Mouse (Mus musculus) hindbrain, postnatal 0 days (tissue): ENCODE results near the gene 1700021F05Rik. TPM values are rescaled to one million over a fixed set of nuclear protein-coding genes. Genes with fewer than 3 reads are reported as not detected.

Experiments
- ATAC-seq: fragments of 200-750 bp; cut with Nextera tagmentation; 2 replicates; pipeline ENCODE4 v1.8.0; 2017; ENCODE audit warnings: mild to moderate bottlenecking, moderate TSS enrichment, moderate library complexity
- DNase-seq: peaks from one replicate; pipeline ENCODE4 v3.0.0-alpha.2; 2015; ENCODE audit warnings: low spot score
- H3K27ac ChIP-seq: fragments of 300-500 bp; sonication (generic); 2 replicates; pipeline ENCODE4 v1.5.1; 2014; ENCODE audit warnings: mild to moderate bottlenecking
- H3K27me3 ChIP-seq: fragments of 300-500 bp; sonication (generic); 2 replicates; pipeline ENCODE4 v1.6.1; 2014; ENCODE audit warnings: low read length, mixed read lengths; ENCODE audit not compliant: insufficient read depth
- H3K36me3 ChIP-seq: fragments of 300-500 bp; sonication (generic); 2 replicates; pipeline ENCODE4 v1.6.1; 2014; ENCODE audit warnings: low read length, mixed read lengths; ENCODE audit not compliant: insufficient read depth
- H3K4me1 ChIP-seq: fragments of 300-500 bp; sonication (generic); 2 replicates; pipeline ENCODE4 v1.6.1; 2014; ENCODE audit warnings: antibody characterized with exemption, low read length, mixed read lengths; ENCODE audit not compliant: insufficient read depth
- H3K4me2 ChIP-seq: fragments of 300-500 bp; sonication (generic); 2 replicates; pipeline ENCODE4 v1.6.1; 2014; ENCODE audit warnings: low read depth, mild to moderate bottlenecking, low read length, moderate library complexity, mixed read lengths
- H3K4me3 ChIP-seq: fragments of 300-500 bp; sonication (generic); 2 replicates; pipeline ENCODE4 v1.5.1; 2014; ENCODE audit warnings: low read length
- H3K9ac ChIP-seq: fragments of 300-500 bp; sonication (generic); replicated peaks from 2 replicates; pipeline ENCODE4 v1.6.1; 2014; ENCODE audit warnings: mild to moderate bottlenecking, low read length, moderate library complexity, mixed read lengths
- H3K9me3 ChIP-seq: fragments of 300-500 bp; sonication (generic); 2 replicates; pipeline ENCODE4 v1.6.1; 2016; ENCODE audit warnings: low read length, mixed read lengths
- CTCF ChIP-seq: IDR thresholded peaks from 2 replicates; pipeline ENCODE4 v1.5.1; 2016; ENCODE audit warnings: antibody characterized with exemption, control low read depth, low read depth
- WGBS: fragments of 180-500 bp; shearing (Covaris S2); extraction: QIAGEN DNeasy Blood & Tissue Kit; methylation state at CpG from one replicate; pipeline ENCODE4 v1.1.7; 2014; 5-methylcytosine and 5-hydroxymethylcytosine counted together
- polyA plus RNA-seq: library from polyadenylated mRNA; unstranded; fragments of >200 nt; fragmentation: Nextera tagmentation; extraction: Ambion mirVana; gene quantifications from 2 replicates; pipeline ENCODE4 v1.2.1, GENCODE M21; 2015
- total RNA-seq: library from RNA; depleted of rRNA; stranded (reverse); fragments of >200 nt; gene quantifications from 2 replicates; pipeline ENCODE4 v1.2.3, GENCODE M21; 2014

Gene 1700021F05Rik
- total and polyA plus RNA-seq, 2 experiments from 2014 or later: 19.6 to 77.1 TPM

DNA sequence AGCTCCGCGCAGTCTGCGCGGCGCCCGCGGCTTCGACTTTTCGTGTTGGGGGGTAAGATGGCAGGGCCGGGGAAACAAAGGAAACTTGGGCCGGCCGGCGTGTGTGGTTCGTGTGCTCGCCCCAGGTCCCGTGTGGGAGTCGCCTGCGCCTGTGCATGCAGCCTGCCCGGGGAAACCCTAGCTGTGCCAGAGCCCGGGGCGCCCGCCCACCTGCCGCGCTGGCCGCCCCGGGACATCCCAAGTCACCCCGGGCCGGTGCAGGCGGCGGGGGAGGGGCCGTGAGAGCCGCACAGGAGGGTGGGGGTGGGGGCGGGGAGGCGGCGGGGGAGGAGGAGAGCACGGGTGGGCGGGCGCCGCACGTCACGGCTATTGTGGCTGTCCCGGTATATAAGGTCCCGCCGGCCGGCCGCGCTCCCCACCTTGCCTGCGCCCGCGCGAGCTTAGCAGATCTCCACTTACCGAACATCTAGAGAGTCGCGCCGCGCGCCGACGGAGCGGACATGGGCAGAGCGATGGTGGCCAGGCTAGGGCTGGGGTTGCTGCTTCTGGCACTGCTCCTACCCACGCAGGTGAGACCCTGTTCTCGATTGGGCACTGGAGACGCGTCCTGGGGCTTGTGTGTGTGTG is 38.1 kb upstream of the 1700021F05Rik start:
- Histone ChIP-seq H3K4me2 (peak overlapping the region; percentile 94), H3K27me3 (no peaks in the 10 kb centered on the region), H3K9me3 (no peaks in the 10 kb centered on the region), H3K27ac (peak overlapping the region; percentile 87), H3K36me3 (no peaks in the 10 kb centered on the region), H3K4me3 (peak overlapping the region; percentile 62), H3K4me1 (0 out of 2 replicates have a peak, but pooled peaks cover 3% of the 10 kb centered on the region), H3K9ac (peak overlapping the region; percentile 81)
- DNase-seq (peak; percentile 84), ATAC-seq (peak; percentile 85)
- WGBS: under 1% methylated on average over 57 of the region's 65 CpGs
- no peak for TF ChIP-seq CTCF

DNA sequence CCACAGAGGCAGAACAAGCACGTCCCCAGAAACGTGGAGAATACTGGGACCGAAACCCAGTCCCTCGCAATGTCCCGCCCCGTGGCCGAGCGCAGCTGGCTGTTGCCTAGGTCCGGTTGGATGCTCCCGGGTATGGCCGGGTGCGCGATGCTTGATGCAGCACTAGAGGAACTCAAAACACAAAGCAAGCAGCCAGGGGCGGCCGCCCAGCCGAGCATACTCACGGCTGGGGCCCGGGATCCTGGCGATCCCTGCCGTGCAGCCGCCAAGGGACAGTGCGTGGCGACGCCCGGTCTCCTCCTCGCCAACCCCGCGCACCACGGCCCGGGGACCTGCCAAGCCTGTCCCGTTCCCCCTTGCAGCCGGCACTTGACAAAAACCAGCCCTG is 37.6 kb upstream of the 1700021F05Rik start:
- Histone ChIP-seq H3K27ac (peak overlapping the region; percentile 87), H3K4me1 (0 out of 2 replicates have a peak, but pooled peaks cover 3% of the 10 kb centered on the region), H3K9me3 (no peaks in the 10 kb centered on the region), H3K36me3 (no peaks in the 10 kb centered on the region), H3K9ac (peak overlapping the region; percentile 81), H3K4me3 (peak overlapping the region; percentile 62), H3K27me3 (no peaks in the 10 kb centered on the region), H3K4me2 (peak overlapping the region; percentile 94)
- DNase-seq (peak; percentile 75), ATAC-seq (peak; percentile 50)
- no peak for TF ChIP-seq CTCF
- WGBS: under 1% methylated on average over 30 of the region's 32 CpGs

GRCm38 (mm10) chr10:43577997-43578331 is 37.2 kb upstream of the 1700021F05Rik start, which contains the start of gene Cd24a:
Cd24a (plus strand) TSS chr10:43578284.
- H3K9ac ChIP-seq: peak within 1 kb of the TSS; percentile 81
- H3K4me3 ChIP-seq: peak within 1 kb of the TSS; percentile 62
- no peaks in the 10 kb centered on the region for H3K36me3 ChIP-seq
- H3K9me3 ChIP-seq: no peaks in the 10 kb centered on the region
- H3K27ac ChIP-seq: peak within 1 kb of the TSS; percentile 87
- WGBS: under 1% methylated on average over 6 of the region's 6 CpGs
- 0 out of 2 replicates have a peak, but pooled peaks cover 3% of the 10 kb centered on the region for H3K4me1 ChIP-seq
- H3K27me3 ChIP-seq: no peaks in the 10 kb centered on the region
- DNase-seq: no peak
- no peak for ATAC-seq
- H3K4me2 ChIP-seq: peak within 1 kb of the TSS; percentile 94
- TF ChIP-seq CTCF: no peak

DNA sequence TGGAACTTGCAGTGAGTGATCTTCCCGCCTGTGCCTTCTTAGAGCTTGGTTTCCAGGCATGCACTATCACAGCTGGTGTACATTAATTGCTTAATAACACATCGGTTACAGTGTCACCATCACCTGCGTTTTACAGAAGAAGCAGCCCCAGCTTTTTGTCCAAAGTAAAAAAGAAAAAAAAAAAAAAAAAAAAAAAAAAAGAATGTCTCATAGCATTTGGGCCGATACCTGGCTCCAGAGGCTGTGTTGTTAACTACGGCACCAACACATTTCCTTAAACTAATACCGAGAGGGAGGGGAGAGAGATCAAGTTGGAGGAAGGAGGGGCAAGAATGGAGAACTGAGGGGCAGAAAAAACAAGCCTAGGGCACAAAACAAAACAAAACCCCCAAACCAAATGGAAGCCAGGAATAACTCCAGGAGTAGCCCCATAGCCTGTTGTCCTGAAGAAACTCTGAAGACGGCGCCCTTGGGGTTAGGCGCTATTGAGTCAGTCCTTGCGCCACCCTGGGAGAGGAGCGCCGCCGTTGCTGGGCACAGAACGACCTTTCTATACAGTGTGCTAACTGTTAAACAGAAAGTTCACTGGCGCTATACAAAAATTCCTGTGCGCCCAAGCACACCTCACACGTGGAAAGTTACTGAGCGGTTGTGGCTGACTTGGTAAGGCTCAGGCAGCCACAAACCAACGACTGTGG is 36.7 kb upstream of the 1700021F05Rik start:
- Histone ChIP-seq H3K4me2 (peak overlapping the region; percentile 94), H3K36me3 (no peaks in the 10 kb centered on the region), H3K4me1 (0 out of 2 replicates have a peak, but pooled peaks cover 3% of the 10 kb centered on the region), H3K9ac (no peak overlapping the region; the same call in 1 of the 2 replicates), H3K27me3 (no peaks in the 10 kb centered on the region), H3K9me3 (no peaks in the 10 kb centered on the region), H3K4me3 (peak overlapping the region; percentile 62), H3K27ac (no peak overlapping the region)
- no peak for TF ChIP-seq CTCF
- whole genome bisulfite sequencing: 17% methylated on average over 19 of the region's 19 CpGs
- peak; percentile 23 for DNase-seq
- ATAC-seq: no peak

- 2% methylated on average over 3 of the region's 3 CpGs for WGBS
- Histone ChIP-seq H3K9me3 (no peaks in the 10 kb centered on the region), H3K9ac (no peak overlapping the region), H3K4me2 (no peak overlapping the region), H3K36me3 (no peaks in the 10 kb centered on the region), H3K27ac (no peak overlapping the region), H3K4me1 (0 out of 2 replicates have a peak, but pooled peaks cover 3% of the 10 kb centered on the region), H3K27me3 (no peaks in the 10 kb centered on the region), H3K4me3 (no peak overlapping the region)
- DNase-seq: peak; percentile 91
- ATAC-seq: no peak
- peak; percentile 87 for TF ChIP-seq CTCF
Measured at GRCm38 (mm10) chr10:43574956-43575355, 34.2 kb upstream of the 1700021F05Rik start.

DNA sequence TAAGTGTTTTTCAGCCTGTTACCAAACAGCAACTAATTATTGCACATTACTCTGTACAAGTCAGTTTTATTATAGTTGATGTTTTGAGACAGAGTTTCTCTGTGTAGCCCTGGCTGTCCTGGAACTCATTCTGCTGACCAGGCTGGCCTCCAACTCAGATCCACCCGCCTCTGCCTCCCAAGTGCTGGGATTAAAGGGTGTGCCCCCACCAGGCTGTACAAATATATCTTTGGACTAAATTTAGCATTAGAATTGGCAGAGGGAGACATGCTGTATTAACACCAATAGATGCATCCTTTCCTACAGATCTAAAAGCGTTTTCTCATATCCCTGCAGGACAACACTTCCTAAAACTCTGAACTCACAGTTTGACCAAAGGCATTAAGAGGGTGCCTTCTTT is 33.6 kb upstream of the 1700021F05Rik start:
- ATAC-seq (no peak), DNase-seq (no peak)
- TF ChIP-seq CTCF: no peak
- Histone ChIP-seq H3K9ac (no peak overlapping the region), H3K9me3 (no peaks in the 10 kb centered on the region), H3K4me1 (0 out of 2 replicates have a peak, but pooled peaks cover 3% of the 10 kb centered on the region), H3K27ac (no peak overlapping the region), H3K36me3 (no peaks in the 10 kb centered on the region), H3K4me2 (no peak overlapping the region), H3K27me3 (no peaks in the 10 kb centered on the region), H3K4me3 (no peak overlapping the region)
- 81% methylated on average over 2 of the region's 2 CpGs for WGBS

GRCm38 (mm10) chr10:43561311-43561710 is 20.5 kb upstream of the 1700021F05Rik start:
- no peak overlapping the region for H3K9ac ChIP-seq
- DNase-seq (no peak), ATAC-seq (no peak)
- no peak overlapping the region for H3K27ac ChIP-seq
- H3K4me1 ChIP-seq: no peaks in the 10 kb centered on the region
- 83% methylated on average over 2 of the region's 2 CpGs for WGBS
- TF ChIP-seq CTCF: no peak; the same call in 1 of the 2 replicates
- no peaks in the 10 kb centered on the region for H3K27me3 ChIP-seq
- no peak overlapping the region for H3K4me3 ChIP-seq
- H3K9me3 ChIP-seq: no peaks in the 10 kb centered on the region
- H3K4me2 ChIP-seq: no peak overlapping the region
- no peaks in the 10 kb centered on the region for H3K36me3 ChIP-seq
